Mouse (Mus musculus): ENCODE measurements around the gene Ccdc34. TPM values are rescaled to one million over a fixed set of nuclear protein-coding genes. Genes with fewer than 3 reads are reported as not detected.
"Not testable (repeated sequence)": the region's sequence is repeated elsewhere in the genome, so short reads cannot be mapped to it uniquely, and the experiment has no call there.

The Ccdc34 gene
- polyA plus RNA-seq, 1 experiment from 2014 or later, result 59.7 TPM

DNA sequence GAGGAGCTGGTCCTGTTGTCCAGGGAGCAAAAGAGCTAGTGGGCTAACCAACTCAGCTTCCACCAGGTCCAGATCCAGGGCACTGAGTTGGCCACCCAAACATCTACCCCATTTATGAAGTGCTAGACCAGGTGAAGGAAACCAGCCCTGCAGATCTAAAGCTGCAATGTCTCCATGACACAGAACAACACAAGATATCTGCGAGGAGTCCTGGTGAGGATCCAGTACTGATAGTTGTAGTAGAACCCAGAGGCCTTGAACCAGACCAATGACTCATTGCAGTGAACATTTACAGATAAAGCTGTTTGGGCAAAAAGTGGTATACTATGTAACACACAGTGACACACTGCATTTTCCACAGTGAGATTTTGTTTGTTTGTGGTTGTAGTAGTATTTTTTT lies 120.5 kb downstream of the Ccdc34 start:
- H3K36me3 ChIP-seq (ENCODE audit: control insufficient read depth, insufficient read depth, low read length), result no peaks in the 10 kb centered on the region
- no peak overlapping the region for H3K9ac ChIP-seq (ENCODE audit: low read depth, low read length)
- H3K27me3 ChIP-seq (ENCODE audit: control insufficient read depth, insufficient read depth, low read length), result no peaks in the 10 kb centered on the region
- 93% methylated on average over 1 of the region's 1 CpGs for WGBS
- 0 out of 2 replicates have a peak, but pooled peaks have one; percentile 28 for ATAC-seq (ENCODE audit: low FRiP score, low TSS enrichment)
- H3K4me1 ChIP-seq (ENCODE audit: control insufficient read depth, insufficient read depth, low read length), result peaks cover 4% of the 10 kb centered on the region; the same call in 1 of the 2 replicates
- no peak overlapping the region for H3K27ac ChIP-seq (ENCODE audit: low read depth, low read length)
- H3K4me2 ChIP-seq (replicated peaks; ENCODE audit: low read depth, low read length), result no peak overlapping the region
- H3K9me3 ChIP-seq (ENCODE audit: control insufficient read depth, low read length), result no peaks in the 10 kb centered on the region
- no peak overlapping the region for H3K4me3 ChIP-seq (ENCODE audit: low read length)

DNA sequence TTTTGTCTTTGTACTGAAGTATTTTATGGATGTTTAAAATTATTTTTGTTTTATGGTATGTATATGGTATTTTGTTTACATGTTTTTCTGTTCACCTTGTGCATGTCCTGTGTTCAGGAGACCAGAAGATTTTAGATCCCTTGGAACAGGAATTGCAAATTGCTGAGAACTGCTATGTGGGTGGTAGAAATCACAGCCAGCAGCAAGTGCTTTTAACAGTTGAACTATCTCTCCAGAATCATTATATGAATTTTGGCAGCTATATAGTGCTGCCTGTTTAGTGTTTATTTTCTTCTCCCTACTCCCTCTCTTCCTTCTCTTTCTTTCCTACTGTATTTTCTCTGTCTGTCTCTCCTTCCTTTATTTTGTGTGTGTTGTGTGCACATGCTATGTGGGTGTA lies 130.4 kb downstream of the Ccdc34 start:
- not testable (repeated sequence) for H3K4me1 ChIP-seq (ENCODE audit: control insufficient read depth, insufficient read depth, low read length); H3K9me3 ChIP-seq (ENCODE audit: control insufficient read depth, low read length); H3K27ac ChIP-seq (ENCODE audit: low read depth, low read length); H3K27me3 ChIP-seq (ENCODE audit: control insufficient read depth, insufficient read depth, low read length); H3K9ac ChIP-seq (ENCODE audit: low read depth, low read length); H3K4me3 ChIP-seq (ENCODE audit: low read length); ATAC-seq (ENCODE audit: low FRiP score, low TSS enrichment); H3K4me2 ChIP-seq (replicated peaks; ENCODE audit: low read depth, low read length); H3K36me3 ChIP-seq (ENCODE audit: control insufficient read depth, insufficient read depth, low read length)

DNA sequence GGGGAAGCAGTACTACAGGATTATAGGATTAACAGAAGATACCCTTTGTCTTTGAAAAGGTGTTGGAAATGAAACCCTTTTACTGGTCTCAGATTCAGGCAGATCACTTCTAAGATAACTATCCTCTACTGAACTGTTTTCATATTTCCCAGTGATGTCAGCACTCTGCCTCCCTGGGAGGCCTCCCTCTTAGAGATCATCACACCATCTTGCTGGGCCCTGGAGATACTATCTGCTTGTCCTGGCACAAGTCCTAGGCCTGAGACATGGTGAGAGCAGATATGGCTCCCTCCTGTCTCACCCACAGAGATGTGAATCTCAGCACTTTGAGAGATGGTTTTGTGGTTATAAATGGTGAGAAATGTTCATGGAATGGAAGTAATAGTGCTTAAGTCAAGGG lies 131.6 kb downstream of the Ccdc34 start:
- Histone ChIP-seq H3K27me3 (ENCODE audit: control insufficient read depth, insufficient read depth, low read length) (no peaks in the 10 kb centered on the region), H3K4me1 (ENCODE audit: control insufficient read depth, insufficient read depth, low read length) (no peaks in the 10 kb centered on the region), H3K4me3 (ENCODE audit: low read length) (no peak overlapping the region), H3K9ac (ENCODE audit: low read depth, low read length) (no peak overlapping the region), H3K27ac (ENCODE audit: low read depth, low read length) (no peak overlapping the region), H3K36me3 (ENCODE audit: control insufficient read depth, insufficient read depth, low read length) (no peaks in the 10 kb centered on the region), H3K4me2 (replicated peaks; ENCODE audit: low read depth, low read length) (no peak overlapping the region), H3K9me3 (ENCODE audit: control insufficient read depth, low read length) (no peaks in the 10 kb centered on the region)
- ATAC-seq (ENCODE audit: low FRiP score, low TSS enrichment), result no peak

DNA sequence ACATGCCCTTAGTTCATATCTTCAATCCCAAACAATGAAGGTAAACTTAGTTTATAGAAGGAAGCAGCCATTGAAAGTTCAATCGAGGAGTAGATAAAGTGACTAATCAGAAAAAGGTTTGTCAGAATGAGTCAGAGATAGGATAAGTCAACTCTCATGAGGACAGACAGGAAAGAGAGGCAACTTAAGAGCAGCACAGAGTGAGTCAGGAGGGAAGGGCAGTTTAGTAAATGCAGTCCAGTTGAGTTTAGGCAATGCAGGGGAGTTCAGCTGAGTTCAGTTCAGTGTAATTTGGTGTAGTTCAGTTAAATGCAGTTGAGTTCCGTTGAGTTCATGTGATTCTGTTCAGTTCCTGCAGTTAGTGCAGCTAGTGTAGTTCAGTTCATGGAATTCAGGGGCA lies 138.7 kb downstream of the Ccdc34 start:
- Histone ChIP-seq H3K4me3 (ENCODE audit: low read length) (no peak overlapping the region), H3K9me3 (ENCODE audit: control insufficient read depth, low read length) (no peaks in the 10 kb centered on the region), H3K27ac (ENCODE audit: low read depth, low read length) (no peak overlapping the region), H3K27me3 (ENCODE audit: control insufficient read depth, insufficient read depth, low read length) (no peaks in the 10 kb centered on the region), H3K36me3 (ENCODE audit: control insufficient read depth, insufficient read depth, low read length) (no peaks in the 10 kb centered on the region), H3K4me2 (replicated peaks; ENCODE audit: low read depth, low read length) (no peak overlapping the region), H3K4me1 (ENCODE audit: control insufficient read depth, insufficient read depth, low read length) (no peaks in the 10 kb centered on the region), H3K9ac (ENCODE audit: low read depth, low read length) (no peak overlapping the region)
- 93% methylated on average over 2 of the region's 2 CpGs for WGBS
- no peak for ATAC-seq (ENCODE audit: low FRiP score, low TSS enrichment)

DNA sequence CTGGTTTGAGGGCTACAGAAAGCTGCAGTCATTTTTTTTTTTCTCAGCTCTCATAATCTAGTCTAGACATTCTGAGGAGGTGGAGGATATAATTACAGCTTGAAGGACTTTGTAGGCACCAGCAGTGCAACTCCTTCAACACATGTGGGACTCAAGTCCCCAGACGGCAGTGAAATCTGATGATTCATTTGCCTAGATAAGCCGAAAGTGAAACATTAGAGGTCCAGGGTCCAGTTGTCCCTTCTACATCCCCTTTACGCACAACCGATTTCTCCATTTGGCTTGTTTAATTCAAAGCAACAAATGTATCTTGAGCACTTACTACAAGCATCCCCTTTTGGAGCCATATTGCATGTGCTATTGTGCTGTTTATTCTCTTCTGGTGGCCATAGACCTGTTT lies 147.4 kb downstream of the Ccdc34 start:
- Histone ChIP-seq H3K27ac (ENCODE audit: low read depth, low read length) (no peak overlapping the region), H3K9ac (ENCODE audit: low read depth, low read length) (no peak overlapping the region), H3K4me2 (replicated peaks; ENCODE audit: low read depth, low read length) (no peak overlapping the region), H3K9me3 (ENCODE audit: control insufficient read depth, low read length) (no peaks in the 10 kb centered on the region), H3K4me3 (ENCODE audit: low read length) (no peak overlapping the region), H3K4me1 (ENCODE audit: control insufficient read depth, insufficient read depth, low read length) (0 out of 2 replicates have a peak, but pooled peaks cover 2% of the 10 kb centered on the region), H3K27me3 (ENCODE audit: control insufficient read depth, insufficient read depth, low read length) (no peaks in the 10 kb centered on the region), H3K36me3 (ENCODE audit: control insufficient read depth, insufficient read depth, low read length) (no peaks in the 10 kb centered on the region)
- 49% methylated on average over 4 of the region's 4 CpGs for WGBS
- ATAC-seq (ENCODE audit: low FRiP score, low TSS enrichment), result no peak

DNA sequence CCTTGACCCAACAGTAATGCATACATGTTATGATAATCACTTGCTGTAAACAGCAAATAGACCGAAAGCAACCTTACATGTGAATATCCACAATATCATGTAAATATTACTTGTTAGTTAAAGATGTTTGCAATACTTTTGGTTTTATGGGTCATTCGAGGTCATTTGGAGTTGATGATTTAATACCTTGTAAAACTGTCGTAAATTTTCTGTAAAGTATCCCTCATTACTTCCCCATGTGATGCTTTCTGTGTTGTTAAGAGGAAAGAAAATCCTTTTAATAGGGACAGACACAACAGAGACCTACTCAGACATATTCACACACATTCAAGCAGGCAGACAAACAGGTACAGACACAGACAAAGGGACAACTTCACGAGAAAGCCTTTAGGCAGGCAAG lies 150.1 kb downstream of the Ccdc34 start:
- ATAC-seq (ENCODE audit: low FRiP score, low TSS enrichment), result no peak
- no peaks in the 10 kb centered on the region for H3K27me3 ChIP-seq (ENCODE audit: control insufficient read depth, insufficient read depth, low read length)
- no peaks in the 10 kb centered on the region for H3K36me3 ChIP-seq (ENCODE audit: control insufficient read depth, insufficient read depth, low read length)
- H3K9ac ChIP-seq (ENCODE audit: low read depth, low read length), result no peak overlapping the region
- 0 out of 2 replicates have a peak, but pooled peaks cover 2% of the 10 kb centered on the region for H3K4me1 ChIP-seq (ENCODE audit: control insufficient read depth, insufficient read depth, low read length)
- H3K4me2 ChIP-seq (replicated peaks; ENCODE audit: low read depth, low read length), result no peak overlapping the region
- H3K4me3 ChIP-seq (ENCODE audit: low read length), result no peak overlapping the region
- H3K9me3 ChIP-seq (ENCODE audit: control insufficient read depth, low read length), result no peaks in the 10 kb centered on the region
- WGBS, result 54% methylated on average over 4 of the region's 4 CpGs
- no peak overlapping the region for H3K27ac ChIP-seq (ENCODE audit: low read depth, low read length)

DNA sequence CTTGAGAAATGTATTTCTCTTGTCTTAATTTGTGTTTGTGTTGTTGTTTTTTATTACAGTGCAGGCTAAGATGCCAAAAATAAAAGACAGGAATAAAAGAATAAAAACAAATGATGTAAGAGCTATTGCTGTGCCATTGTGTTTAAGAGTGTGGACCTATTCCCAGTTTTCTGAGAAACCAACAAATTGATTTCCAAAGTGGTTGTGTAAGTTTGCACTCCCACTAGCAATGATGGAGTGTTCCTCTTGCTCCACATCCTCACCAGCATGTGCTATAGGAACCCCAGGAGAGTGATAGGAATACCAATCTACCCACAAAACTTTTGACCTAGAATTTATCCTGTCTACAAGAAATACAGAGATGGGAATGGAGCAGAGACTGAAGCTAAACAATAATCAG lies 150.7 kb downstream of the Ccdc34 start:
- no peak overlapping the region for H3K4me2 ChIP-seq (replicated peaks; ENCODE audit: low read depth, low read length)
- no peaks in the 10 kb centered on the region for H3K27me3 ChIP-seq (ENCODE audit: control insufficient read depth, insufficient read depth, low read length)
- no peaks in the 10 kb centered on the region for H3K36me3 ChIP-seq (ENCODE audit: control insufficient read depth, insufficient read depth, low read length)
- 0 out of 2 replicates have a peak, but pooled peaks cover 2% of the 10 kb centered on the region for H3K4me1 ChIP-seq (ENCODE audit: control insufficient read depth, insufficient read depth, low read length)
- no peak for ATAC-seq (ENCODE audit: low FRiP score, low TSS enrichment)
- H3K9ac ChIP-seq (ENCODE audit: low read depth, low read length), result no peak overlapping the region
- H3K27ac ChIP-seq (ENCODE audit: low read depth, low read length), result no peak overlapping the region
- no peak overlapping the region for H3K4me3 ChIP-seq (ENCODE audit: low read length)
- H3K9me3 ChIP-seq (ENCODE audit: control insufficient read depth, low read length), result no peaks in the 10 kb centered on the region

DNA sequence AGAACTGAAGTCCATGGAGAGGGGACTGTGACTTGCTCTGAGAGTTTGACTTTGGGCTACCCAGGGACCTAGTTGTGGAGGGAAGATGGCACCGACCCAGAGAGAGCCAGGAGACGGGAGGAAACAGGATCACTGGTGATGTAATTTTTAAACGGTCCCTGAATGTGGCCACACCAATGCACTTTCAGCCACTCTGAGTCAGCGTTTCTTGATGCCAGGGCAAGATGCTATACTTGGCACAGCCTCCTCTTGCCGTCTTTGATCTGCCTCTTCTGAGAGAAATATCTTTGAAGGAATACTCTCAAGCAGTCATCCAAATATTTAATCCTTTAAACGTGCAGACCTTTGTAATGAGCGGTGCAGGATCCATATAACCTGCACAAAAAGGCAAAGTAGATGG lies 154.8 kb downstream of the Ccdc34 start:
- Histone ChIP-seq H3K9me3 (ENCODE audit: control insufficient read depth, low read length) (no peaks in the 10 kb centered on the region), H3K4me1 (ENCODE audit: control insufficient read depth, insufficient read depth, low read length) (peaks cover 6% of the 10 kb centered on the region; the same call in 1 of the 2 replicates), H3K27ac (ENCODE audit: low read depth, low read length) (no peak overlapping the region), H3K4me2 (replicated peaks; ENCODE audit: low read depth, low read length) (no peak overlapping the region), H3K36me3 (ENCODE audit: control insufficient read depth, insufficient read depth, low read length) (no peaks in the 10 kb centered on the region), H3K27me3 (ENCODE audit: control insufficient read depth, insufficient read depth, low read length) (no peaks in the 10 kb centered on the region), H3K9ac (ENCODE audit: low read depth, low read length) (no peak overlapping the region), H3K4me3 (ENCODE audit: low read length) (no peak overlapping the region)
- 79% methylated on average over 7 of the region's 7 CpGs for WGBS
- ATAC-seq (ENCODE audit: low FRiP score, low TSS enrichment), result no peak

DNA sequence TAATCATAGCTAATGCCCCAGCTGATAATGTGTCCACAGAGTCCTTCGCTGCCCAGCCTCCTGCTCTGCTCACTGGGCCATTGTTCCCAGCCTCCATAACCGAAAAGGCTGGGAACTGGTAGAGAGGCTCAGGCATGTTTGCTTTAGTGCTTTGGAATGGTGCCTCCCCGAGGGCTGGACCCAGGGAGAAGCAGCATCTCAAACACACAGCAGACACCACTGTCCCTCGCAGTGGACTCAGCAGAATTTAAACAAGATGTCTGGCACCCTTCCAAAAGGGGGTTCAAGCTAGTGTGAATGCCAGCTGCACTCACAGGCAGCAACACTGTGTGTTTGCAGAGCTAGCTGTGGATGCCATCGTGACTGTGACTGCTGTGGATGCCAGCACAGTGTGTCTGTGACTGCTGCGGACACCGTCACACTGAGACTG lies 156.2 kb downstream of the Ccdc34 start:
- H3K4me1 ChIP-seq (ENCODE audit: control insufficient read depth, insufficient read depth, low read length), result peaks cover 5% of the 10 kb centered on the region; the same call in 1 of the 2 replicates
- no peaks in the 10 kb centered on the region for H3K9me3 ChIP-seq (ENCODE audit: control insufficient read depth, low read length)
- H3K27ac ChIP-seq (ENCODE audit: low read depth, low read length), result no peak overlapping the region
- no peaks in the 10 kb centered on the region for H3K27me3 ChIP-seq (ENCODE audit: control insufficient read depth, insufficient read depth, low read length)
- 67% methylated on average over 7 of the region's 7 CpGs for WGBS
- no peak overlapping the region for H3K9ac ChIP-seq (ENCODE audit: low read depth, low read length)
- ATAC-seq (ENCODE audit: low FRiP score, low TSS enrichment), result peak; percentile 21; the same call in 1 of the 2 replicates
- no peak overlapping the region for H3K4me3 ChIP-seq (ENCODE audit: low read length)
- no peak overlapping the region for H3K4me2 ChIP-seq (replicated peaks; ENCODE audit: low read depth, low read length)
- H3K36me3 ChIP-seq (ENCODE audit: control insufficient read depth, insufficient read depth, low read length), result no peaks in the 10 kb centered on the region

All from kidney, embryonic 14.5 days (tissue).